Mouse (Mus musculus) kidney, postnatal 4 days (tissue): ENCODE measurements around the gene Zdhhc12.
A peak's percentile ranks its signal among the peaks of the same experiment; 100 is the strongest.
"Not testable (repeated sequence)": the region's sequence is repeated elsewhere in the genome, so short reads cannot be mapped to it uniquely, and the experiment has no call there.

ENCODE experiments used
- DNase-seq, 2 experiments: peaks; one replicate each; pipeline ENCODE4 v3.0.0; 2021; ENCODE audit warnings: mixed read lengths in 2 of 2

The Zdhhc12 gene

GRCm38 (mm10) chr2:30093471-30094207 is at the start of gene Zdhhc12:
Gene Zdhhc12, minus strand, starts transcription at chr2:30093648.
- peak; percentile 94 to 97 for DNase-seq

- not testable (repeated sequence) for DNase-seq
Measured at GRCm38 (mm10) chr2:30140021-30140420, 46.6 kb upstream of the Zdhhc12 start.

GRCm38 (mm10) chr2:30136458-30136857 is 43.0 kb upstream of the Zdhhc12 start:
- DNase-seq, result no peak

GRCm38 (mm10) chr2:30134928-30135620 is 41.6 kb upstream of the Zdhhc12 start:
- peak in 1 of 2 experiments; percentile 31 for DNase-seq

GRCm38 (mm10) chr2:30134378-30134711 is 40.9 kb upstream of the Zdhhc12 start:
- DNase-seq, result peak in 1 of 2 experiments; percentile 33

- DNase-seq, result peak; percentile 98 to 99
Measured at GRCm38 (mm10) chr2:30133613-30134377, 40.3 kb upstream of the Zdhhc12 start, which contains the start of gene Tbc1d13. Gene Tbc1d13, plus strand, starts transcription at chr2:30133746.

- peak; percentile 46 to 65 for DNase-seq
Measured at GRCm38 (mm10) chr2:30132801-30133612, 39.6 kb upstream of the Zdhhc12 start.

- not testable (repeated sequence) for DNase-seq
Measured at GRCm38 (mm10) chr2:30131240-30131639, 37.8 kb upstream of the Zdhhc12 start.

- DNase-seq, result no peak
Measured at GRCm38 (mm10) chr2:30130156-30130555, 36.7 kb upstream of the Zdhhc12 start.

GRCm38 (mm10) chr2:30128789-30129188 is 35.3 kb upstream of the Zdhhc12 start:
- DNase-seq, result peak; percentile 24 to 46

GRCm38 (mm10) chr2:30124472-30125274 is 31.2 kb upstream of the Zdhhc12 start, which contains the start of gene Zer1:
Gene Zer1, minus strand, starts transcription at chr2:30124585.
- peak; percentile 98 for DNase-seq

- no peak for DNase-seq
Measured at GRCm38 (mm10) chr2:30123729-30124471, 30.5 kb upstream of the Zdhhc12 start.

- DNase-seq, result no peak
Measured at GRCm38 (mm10) chr2:30122766-30123165, 29.3 kb upstream of the Zdhhc12 start.

GRCm38 (mm10) chr2:30120269-30120668 is 26.8 kb upstream of the Zdhhc12 start:
- no peak for DNase-seq

- DNase-seq, result peak in 1 of 2 experiments; percentile 35
Measured at GRCm38 (mm10) chr2:30119641-30120051, 26.2 kb upstream of the Zdhhc12 start.

- no peak for DNase-seq
Measured at GRCm38 (mm10) chr2:30112564-30112963, 19.1 kb upstream of the Zdhhc12 start.

- no peak for DNase-seq
Measured at GRCm38 (mm10) chr2:30111500-30111899, 18.1 kb upstream of the Zdhhc12 start.

GRCm38 (mm10) chr2:30108260-30108659 is 14.8 kb upstream of the Zdhhc12 start:
- no peak for DNase-seq

GRCm38 (mm10) chr2:30107646-30108045 is 14.2 kb upstream of the Zdhhc12 start:
- no peak for DNase-seq

GRCm38 (mm10) chr2:30106364-30106763 is 12.9 kb upstream of the Zdhhc12 start:
- DNase-seq, result peak; percentile 76 to 79

GRCm38 (mm10) chr2:30100214-30100613 is 6.8 kb upstream of the Zdhhc12 start:
- DNase-seq, result no peak
